Mouse (Mus musculus): Measurements from ENCODE around the gene Zfp597. TPM values are rescaled to one million over a fixed set of nuclear protein-coding genes. Genes with fewer than 3 reads are reported as not detected.

The Zfp597 gene
- polyA plus RNA-seq, 1 experiment from 2014 or later, result 17.5 TPM

- H3K36me3 ChIP-seq, result peaks cover 64% of the 10 kb centered on the region
Measured at GRCm38 (mm10) chr16:3896046-3896445, 11.7 kb upstream of the Zfp597 start.

GRCm38 (mm10) chr16:3895173-3895792 is 10.9 kb upstream of the Zfp597 start:
- 90% methylated on average over 9 of the region's 9 CpGs for WGBS
- no peak for ATAC-seq

More at GRCm38 (mm10) chr16:3896046-3896445, 11.7 kb upstream of the Zfp597 start:
- no peak overlapping the region for H3K4me3 ChIP-seq (replicated peaks)
- no peaks in the 10 kb centered on the region for H3K27me3 ChIP-seq
- H3K9ac ChIP-seq (replicated peaks), result no peak overlapping the region
- no peak overlapping the region for H3K4me2 ChIP-seq (replicated peaks)
- no peak overlapping the region for H3K27ac ChIP-seq
- no peaks in the 10 kb centered on the region for H3K4me1 ChIP-seq (replicated peaks)
- 89% methylated on average over 6 of the region's 6 CpGs for WGBS
- no peaks in the 10 kb centered on the region for H3K9me3 ChIP-seq
- ATAC-seq, result no peak

GRCm38 (mm10) chr16:3893739-3894138 is 9.4 kb upstream of the Zfp597 start:
- Histone ChIP-seq H3K4me1 (replicated peaks) (no peaks in the 10 kb centered on the region), H3K4me2 (replicated peaks) (no peak overlapping the region), H3K36me3 (peaks cover 41% of the 10 kb centered on the region), H3K9me3 (no peaks in the 10 kb centered on the region), H3K27me3 (no peaks in the 10 kb centered on the region), H3K9ac (replicated peaks) (no peak overlapping the region), H3K4me3 (replicated peaks) (no peak overlapping the region), H3K27ac (no peak overlapping the region)
- 89% methylated on average over 3 of the region's 3 CpGs for WGBS
- ATAC-seq, result no peak

More at GRCm38 (mm10) chr16:3895173-3895792, 10.9 kb upstream of the Zfp597 start:
- H3K27me3 ChIP-seq, result no peaks in the 10 kb centered on the region
- H3K4me3 ChIP-seq (replicated peaks), result no peak overlapping the region
- H3K27ac ChIP-seq, result no peak overlapping the region
- no peak overlapping the region for H3K4me2 ChIP-seq (replicated peaks)
- H3K9ac ChIP-seq (replicated peaks), result no peak overlapping the region
- H3K4me1 ChIP-seq (replicated peaks), result no peaks in the 10 kb centered on the region
- peaks cover 57% of the 10 kb centered on the region for H3K36me3 ChIP-seq
- H3K9me3 ChIP-seq, result no peaks in the 10 kb centered on the region

- ATAC-seq, result no peak
- Histone ChIP-seq H3K9ac (replicated peaks) (no peak overlapping the region), H3K36me3 (peaks cover 22% of the 10 kb centered on the region), H3K4me3 (replicated peaks) (no peak overlapping the region), H3K4me1 (replicated peaks) (no peaks in the 10 kb centered on the region), H3K27me3 (no peaks in the 10 kb centered on the region), H3K9me3 (no peaks in the 10 kb centered on the region), H3K27ac (no peak overlapping the region), H3K4me2 (replicated peaks) (no peak overlapping the region)
- WGBS, result 92% methylated on average over 14 of the region's 14 CpGs
Measured at GRCm38 (mm10) chr16:3891621-3892295, 7.4 kb upstream of the Zfp597 start.

- ATAC-seq, result no peak; the same call in 1 of the 2 replicates
- no peaks in the 10 kb centered on the region for H3K9me3 ChIP-seq
- peak overlapping the region; percentile 95 for H3K27ac ChIP-seq
- peak overlapping the region; percentile 90 for H3K9ac ChIP-seq (replicated peaks)
- peak overlapping the region; percentile 91 for H3K4me3 ChIP-seq (replicated peaks)
- H3K27me3 ChIP-seq, result no peaks in the 10 kb centered on the region
- peak overlapping the region; percentile 62 for H3K4me2 ChIP-seq (replicated peaks)
- WGBS, result 3% methylated on average over 10 of the region's 10 CpGs
- peaks cover 37% of the 10 kb centered on the region for H3K4me1 ChIP-seq (replicated peaks)
- no peaks in the 10 kb centered on the region for H3K36me3 ChIP-seq
Measured at GRCm38 (mm10) chr16:3885065-3885670, 807 bp upstream of the Zfp597 start.

- Histone ChIP-seq H3K4me3 (replicated peaks) (no peak overlapping the region), H3K27ac (no peak overlapping the region), H3K9ac (replicated peaks) (no peak overlapping the region), H3K36me3 (peaks cover 14% of the 10 kb centered on the region), H3K4me1 (replicated peaks) (peaks cover 24% of the 10 kb centered on the region), H3K9me3 (no peaks in the 10 kb centered on the region), H3K27me3 (no peaks in the 10 kb centered on the region), H3K4me2 (replicated peaks) (no peak overlapping the region)
- 95% methylated on average over 4 of the region's 4 CpGs for WGBS
- no peak for ATAC-seq
Measured at GRCm38 (mm10) chr16:3876346-3876745, 8.0 kb downstream of the Zfp597 start.

- H3K4me2 ChIP-seq (replicated peaks), result peak within 1 kb of the TSS; percentile 93
- 5% methylated on average over 47 of the region's 47 CpGs for WGBS
- no peaks in the 10 kb centered on the region for H3K27me3 ChIP-seq
- H3K9ac ChIP-seq (replicated peaks), result peak within 1 kb of the TSS; percentile 67
- peak; percentile 99 for ATAC-seq
- peak within 1 kb of the TSS; percentile 56 for H3K4me3 ChIP-seq (replicated peaks)
- H3K9me3 ChIP-seq, result no peaks in the 10 kb centered on the region
- peaks cover 26% of the 10 kb centered on the region for H3K4me1 ChIP-seq (replicated peaks)
- peaks cover 15% of the 10 kb centered on the region for H3K36me3 ChIP-seq
- peak within 1 kb of the TSS; percentile 44; the same call in 1 of the 2 replicates for H3K27ac ChIP-seq
Measured at GRCm38 (mm10) chr16:3872216-3873047, 11.9 kb downstream of the Zfp597 start, which contains the start of gene Naa60. Naa60 (plus strand) TSS chr16:3872375.

GRCm38 (mm10) chr16:3871815-3872214 is 12.5 kb downstream of the Zfp597 start:
- Histone ChIP-seq H3K4me2 (replicated peaks) (peak overlapping the region; percentile 93), H3K4me3 (replicated peaks) (peak overlapping the region; percentile 56), H3K9ac (replicated peaks) (peak overlapping the region; percentile 67), H3K36me3 (peaks cover 19% of the 10 kb centered on the region), H3K27ac (peak overlapping the region; percentile 19; the same call in 1 of the 2 replicates), H3K27me3 (no peaks in the 10 kb centered on the region), H3K4me1 (replicated peaks) (peaks cover 26% of the 10 kb centered on the region), H3K9me3 (no peaks in the 10 kb centered on the region)
- 2% methylated on average over 16 of the region's 16 CpGs for WGBS
- ATAC-seq, result no peak

GRCm38 (mm10) chr16:3859254-3859653 is 25.1 kb downstream of the Zfp597 start:
- 86% methylated on average over 4 of the region's 4 CpGs for WGBS
- Histone ChIP-seq H3K4me3 (replicated peaks) (no peak overlapping the region), H3K4me1 (replicated peaks) (no peaks in the 10 kb centered on the region), H3K9ac (replicated peaks) (no peak overlapping the region), H3K36me3 (peaks cover 29% of the 10 kb centered on the region), H3K4me2 (replicated peaks) (no peak overlapping the region), H3K9me3 (no peaks in the 10 kb centered on the region), H3K27ac (no peak overlapping the region), H3K27me3 (no peaks in the 10 kb centered on the region)
- ATAC-seq, result no peak

GRCm38 (mm10) chr16:3855776-3856175 is 28.6 kb downstream of the Zfp597 start:
- no peak overlapping the region for H3K4me2 ChIP-seq (replicated peaks)

GRCm38 (mm10) chr16:3854437-3855182 is 29.8 kb downstream of the Zfp597 start:
- Histone ChIP-seq H3K9me3 (no peaks in the 10 kb centered on the region), H3K27ac (no peak overlapping the region), H3K4me1 (replicated peaks) (no peaks in the 10 kb centered on the region), H3K27me3 (no peaks in the 10 kb centered on the region), H3K4me2 (replicated peaks) (no peak overlapping the region), H3K36me3 (peaks cover 5% of the 10 kb centered on the region; the same call in 1 of the 2 replicates), H3K9ac (replicated peaks) (no peak overlapping the region), H3K4me3 (replicated peaks) (no peak overlapping the region)
- ATAC-seq, result no peak
- 40% methylated on average over 11 of the region's 11 CpGs for WGBS

More at GRCm38 (mm10) chr16:3855776-3856175, 28.6 kb downstream of the Zfp597 start:
- no peak overlapping the region for H3K9ac ChIP-seq (replicated peaks)
- no peak for ATAC-seq
- H3K9me3 ChIP-seq, result no peaks in the 10 kb centered on the region
- H3K36me3 ChIP-seq, result peaks cover 14% of the 10 kb centered on the region
- H3K4me3 ChIP-seq (replicated peaks), result no peak overlapping the region
- no peak overlapping the region for H3K27ac ChIP-seq
- H3K27me3 ChIP-seq, result no peaks in the 10 kb centered on the region
- H3K4me1 ChIP-seq (replicated peaks), result no peaks in the 10 kb centered on the region
- 86% methylated on average over 1 of the region's 1 CpGs for WGBS
